Mouse (Mus musculus) limb, embryonic 11.5 days (tissue): ENCODE measurements around the gene Klf4. TPM values are rescaled to one million over a fixed set of nuclear protein-coding genes. Genes with fewer than 3 reads are reported as not detected.

Experiments
- ATAC-seq: fragments of 200-750 bp; cut with Nextera tagmentation; 2 replicates; pipeline ENCODE4 v1.8.0; 2017; ENCODE audit warnings: low read depth; ENCODE audit not compliant: insufficient number of reproducible peaks, low FRiP score, low TSS enrichment
- DNase-seq: peaks from one replicate; pipeline ENCODE4 v3.0.0-alpha.2; 2015; ENCODE audit warnings: low spot score
- H3K27ac ChIP-seq: fragments of 300-500 bp; sonication (generic); replicated peaks from 2 replicates; pipeline ENCODE4 v1.5.1; 2014; ENCODE audit warnings: low read depth, mild to moderate bottlenecking, low read length
- H3K27me3 ChIP-seq: fragments of 300-500 bp; sonication (generic); 2 replicates; pipeline ENCODE4 v1.6.1; 2014; ENCODE audit warnings: mild to moderate bottlenecking, low read length, mixed read lengths; ENCODE audit not compliant: control insufficient read depth, insufficient read depth
- H3K36me3 ChIP-seq: fragments of 300-500 bp; sonication (generic); 2 replicates; pipeline ENCODE4 v1.6.1; 2014; ENCODE audit warnings: mild to moderate bottlenecking, low read length, moderate library complexity, mixed read lengths; ENCODE audit not compliant: control insufficient read depth, insufficient read depth
- H3K4me1 ChIP-seq: fragments of 300-500 bp; sonication (generic); 2 replicates; pipeline ENCODE4 v1.6.1; 2014; ENCODE audit warnings: low read length, mixed read lengths; ENCODE audit not compliant: control insufficient read depth, insufficient read depth
- H3K4me2 ChIP-seq: fragments of 300-500 bp; sonication (generic); 2 replicates; pipeline ENCODE4 v1.6.1; 2014; ENCODE audit warnings: low read depth, mild to moderate bottlenecking, moderate library complexity; ENCODE audit not compliant: severe bottlenecking
- H3K4me3 ChIP-seq: fragments of 300-500 bp; sonication (generic); 2 replicates; pipeline ENCODE4 v1.5.1; 2014; ENCODE audit warnings: low read depth, low read length
- H3K9ac ChIP-seq: fragments of 300-500 bp; sonication (generic); 2 replicates; pipeline ENCODE4 v1.6.1; 2014; ENCODE audit warnings: mild to moderate bottlenecking, low read length
- H3K9me3 ChIP-seq: fragments of 300-500 bp; sonication (generic); 2 replicates; pipeline ENCODE4 v1.6.1; 2016; ENCODE audit warnings: low read length; ENCODE audit not compliant: control insufficient read depth
- WGBS: fragments of 180-500 bp; shearing (Covaris S2); extraction: QIAGEN DNeasy Blood & Tissue Kit; methylation state at CpG from one replicate; pipeline ENCODE4 v1.1.7; 2014; 5-methylcytosine and 5-hydroxymethylcytosine counted together
- polyA plus RNA-seq: library from polyadenylated mRNA; unstranded; fragments of >200 nt; fragmentation: Nextera tagmentation; extraction: Ambion mirVana; gene quantifications from 2 replicates; pipeline ENCODE4 v1.2.1, GENCODE M21; 2014

Gene Klf4
- polyA plus RNA-seq, 1 experiment from 2014 or later, result 1.4 TPM

DNA sequence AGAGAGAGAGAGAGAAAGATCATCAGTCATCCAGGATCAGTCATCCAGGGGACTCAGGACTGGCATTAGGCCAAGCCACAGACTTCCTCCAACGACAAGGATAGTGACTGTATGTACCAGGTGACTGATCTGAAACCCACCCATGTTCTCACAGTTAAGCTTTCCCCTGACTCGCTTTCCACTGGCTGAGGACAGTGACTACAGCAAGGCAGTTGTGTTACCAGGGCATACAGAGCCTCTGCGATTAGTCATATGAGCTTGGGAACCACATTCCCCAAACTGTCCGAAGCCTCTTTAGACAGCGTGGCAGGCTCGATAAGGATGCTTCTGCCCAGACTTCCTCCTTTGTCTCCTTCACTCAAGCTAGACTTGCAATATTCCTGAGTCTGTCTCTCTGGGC is 43.7 kb downstream of the Klf4 start:
- H3K27me3 ChIP-seq, result no peaks in the 10 kb centered on the region
- no peak for ATAC-seq
- 84% methylated on average over 6 of the region's 6 CpGs for WGBS
- no peak overlapping the region for H3K27ac ChIP-seq
- no peaks in the 10 kb centered on the region for H3K4me1 ChIP-seq
- H3K9me3 ChIP-seq, result no peaks in the 10 kb centered on the region
- H3K4me2 ChIP-seq, result no peak overlapping the region
- H3K9ac ChIP-seq, result no peak overlapping the region
- no peak overlapping the region for H3K4me3 ChIP-seq
- DNase-seq, result no peak
- H3K36me3 ChIP-seq, result no peaks in the 10 kb centered on the region

DNA sequence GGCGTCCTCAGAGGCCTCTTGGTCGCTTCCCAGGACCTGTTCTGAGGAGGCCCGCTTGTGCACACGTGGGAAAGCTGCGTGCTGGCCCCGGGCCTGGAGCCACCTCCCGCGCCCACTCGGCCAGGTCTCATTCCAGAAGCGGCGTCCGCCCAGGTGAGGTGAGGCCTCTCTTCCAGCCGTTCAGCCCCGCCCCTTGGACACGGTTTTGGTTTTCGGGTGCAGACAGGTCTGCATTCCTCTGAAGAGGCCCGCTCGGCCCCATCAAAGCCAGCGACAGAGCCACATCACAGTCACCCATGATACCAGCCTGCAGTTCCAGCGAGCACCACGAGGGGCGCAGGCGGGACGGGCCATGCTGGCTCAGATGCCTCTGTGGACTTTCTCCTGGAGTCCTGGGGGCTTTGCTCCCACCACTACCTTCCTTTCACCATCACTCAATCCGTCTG is 51.9 kb downstream of the Klf4 start:
- H3K27ac ChIP-seq, result no peak overlapping the region
- ATAC-seq (0 out of 2 replicates have a peak, but pooled peaks have one; percentile 31), DNase-seq (peak; percentile 93)
- H3K27me3 ChIP-seq, result no peaks in the 10 kb centered on the region
- H3K36me3 ChIP-seq, result no peaks in the 10 kb centered on the region
- 18% methylated on average over 25 of the region's 25 CpGs for WGBS
- no peaks in the 10 kb centered on the region for H3K9me3 ChIP-seq
- no peaks in the 10 kb centered on the region for H3K4me1 ChIP-seq
- peak overlapping the region; percentile 50 for H3K9ac ChIP-seq
- peak overlapping the region; percentile 7; the same call in 1 of the 2 replicates for H3K4me3 ChIP-seq
- H3K4me2 ChIP-seq, result peak overlapping the region; percentile 24

DNA sequence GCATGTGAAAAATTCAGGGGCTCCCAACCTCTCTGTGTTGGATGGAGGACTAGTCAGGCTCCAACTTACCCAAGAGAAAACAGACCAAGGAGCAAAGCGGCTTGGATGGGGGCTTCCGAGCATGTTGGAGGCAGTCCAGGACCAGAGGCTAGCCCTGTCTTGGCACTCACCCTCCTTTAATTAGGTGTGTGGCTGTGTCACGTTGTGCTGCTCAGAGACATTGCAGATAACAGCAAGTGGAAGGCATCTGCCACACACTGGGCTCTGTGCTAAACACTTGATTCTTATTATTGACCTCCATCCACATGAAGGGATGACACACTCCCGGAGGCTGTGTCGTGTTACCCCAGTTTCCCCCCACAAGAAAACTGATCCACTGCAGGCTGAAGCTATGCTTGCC is 53.9 kb downstream of the Klf4 start:
- WGBS, result 68% methylated on average over 5 of the region's 5 CpGs
- H3K4me2 ChIP-seq, result no peak overlapping the region
- no peaks in the 10 kb centered on the region for H3K27me3 ChIP-seq
- no peaks in the 10 kb centered on the region for H3K9me3 ChIP-seq
- no peak overlapping the region for H3K27ac ChIP-seq
- no peak overlapping the region for H3K9ac ChIP-seq
- H3K4me1 ChIP-seq, result no peaks in the 10 kb centered on the region
- DNase-seq (no peak), ATAC-seq (no peak)
- H3K4me3 ChIP-seq, result no peak overlapping the region
- H3K36me3 ChIP-seq, result no peaks in the 10 kb centered on the region

DNA sequence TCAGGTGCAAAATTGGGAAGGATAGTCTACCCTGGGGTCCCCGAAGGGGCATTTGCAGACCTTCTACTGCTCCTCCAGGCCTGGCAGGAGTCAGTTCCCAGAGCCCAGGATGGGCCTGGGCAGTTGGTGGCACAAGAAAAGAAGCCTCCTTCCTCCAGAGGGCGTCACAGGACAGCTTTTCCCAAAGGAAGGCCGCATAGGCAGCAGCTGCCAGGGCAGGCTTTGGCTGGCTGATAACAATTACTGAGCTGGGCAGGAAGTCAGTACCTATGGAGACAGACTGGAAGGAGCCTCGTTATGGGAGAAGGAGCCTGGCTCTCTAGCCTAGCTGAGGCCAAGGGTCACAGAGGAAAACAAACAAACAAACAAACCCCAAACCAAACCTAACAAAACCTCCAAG is 54.3 kb downstream of the Klf4 start:
- Histone ChIP-seq H3K4me2 (no peak overlapping the region), H3K9me3 (no peaks in the 10 kb centered on the region), H3K4me3 (no peak overlapping the region), H3K27me3 (no peaks in the 10 kb centered on the region), H3K9ac (no peak overlapping the region), H3K27ac (no peak overlapping the region), H3K36me3 (no peaks in the 10 kb centered on the region), H3K4me1 (no peaks in the 10 kb centered on the region)
- ATAC-seq, result no peak
- DNase-seq, result peak; percentile 55
- WGBS, result 24% methylated on average over 4 of the region's 4 CpGs

DNA sequence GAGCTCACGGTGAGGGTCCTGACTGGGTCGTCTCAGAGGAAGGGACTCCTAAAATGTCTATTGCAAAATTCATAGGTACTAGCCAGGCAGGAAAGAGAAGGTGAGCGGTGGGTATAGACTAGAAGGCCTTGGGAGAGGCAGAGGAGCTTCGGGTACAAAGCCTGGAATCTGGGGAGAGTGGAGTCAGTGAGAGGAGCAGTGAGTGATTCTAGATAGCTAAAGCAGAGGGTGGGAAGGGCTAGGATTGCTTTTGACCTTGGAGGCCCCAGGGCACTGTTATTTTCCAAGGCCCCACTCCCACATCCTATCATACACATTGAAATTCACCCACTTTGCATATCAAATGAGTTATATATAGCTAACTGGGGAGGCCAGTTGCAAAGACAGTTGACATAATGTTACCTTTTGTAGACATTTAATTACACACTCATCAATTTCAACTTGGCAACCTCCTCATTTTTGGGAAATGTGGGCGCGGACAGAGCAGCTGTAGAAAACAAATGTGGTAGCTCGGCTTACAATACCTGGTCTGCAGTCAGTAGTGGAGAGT is 55.0 kb downstream of the Klf4 start:
- ATAC-seq, result no peak
- 85% methylated on average over 7 of the region's 7 CpGs for WGBS

More for the DNA sequence above, 55.0 kb downstream of the Klf4 start:
- Histone ChIP-seq H3K4me3 (no peak overlapping the region), H3K27ac (no peak overlapping the region), H3K9me3 (no peaks in the 10 kb centered on the region), H3K27me3 (no peaks in the 10 kb centered on the region), H3K36me3 (no peaks in the 10 kb centered on the region), H3K4me2 (no peak overlapping the region), H3K4me1 (no peaks in the 10 kb centered on the region), H3K9ac (no peak overlapping the region)
- no peak for DNase-seq

Other genes starting within 250 kb of the Klf4 start
- 85.5 and 91.8 TPM in 2 replicates for gene Rad23b, start 182.4 kb downstream of the Klf4 start, polyA plus RNA-seq